25 mouse cellular contexts compared by ENCODE assay signal in genomic region chr7:96703958-96704357, GRCm38 (mm10).
DNase-seq lines count a peak whose midpoint lies in the region; ATAC-seq and TF ChIP-seq lines count a peak whose summit lies in the region.
"Had no signal": no experiment of that assay in that cellular context is flagged by ENCODE, and none has a peak within 500 bp of the region (broad histone marks: within the 10 kb centered on the region; RNA-seq: fewer than 3 reads in every experiment).

No protein-coding gene starts in this region.

- H3K4me3 ChIP-seq in kidney, embryonic 16.5 days (ENCODE audit: low read length), result no peak overlapping the region
- H3K4me3 ChIP-seq in kidney, adult 2 months (ENCODE audit: insufficient read depth, low read depth, low read length), result no peak overlapping the region
- H3K4me3 ChIP-seq in lung, adult 2 months (replicated peaks; ENCODE audit: extremely low read depth, low read depth, low read length), result no peak overlapping the region
- H3K4me3 ChIP-seq in embryonic facial prominence, embryonic 10.5 days, result no peak overlapping the region
- H3K4me3 ChIP-seq: embryonic facial prominence, embryonic 13.5 days; layer of hippocampus, adult 2 months; limb, embryonic 12.5 days; liver, embryonic 13.5 days; lung, embryonic 15.5 days; midbrain, embryonic 10.5 days had no signal

- WGBS in kidney, embryonic 16.5 days, result 71% methylated on average over 16 of the region's 16 CpGs
- WGBS in kidney, adult 2 months, result 78% methylated on average over 16 of the region's 16 CpGs
- WGBS in lung, adult 2 months, result 67% methylated on average over 16 of the region's 16 CpGs
- 88% methylated on average over 16 of the region's 16 CpGs for WGBS in embryonic facial prominence, embryonic 10.5 days

- H3K9me3 ChIP-seq in kidney, embryonic 16.5 days (ENCODE audit: low read length), result no peaks in the 10 kb centered on the region
- no peaks in the 10 kb centered on the region for H3K9me3 ChIP-seq in embryonic facial prominence, embryonic 10.5 days
- H3K9me3 ChIP-seq: embryonic facial prominence, embryonic 13.5 days; limb, embryonic 12.5 days; liver, embryonic 13.5 days; lung, embryonic 15.5 days; midbrain, embryonic 10.5 days had no signal

- peaks cover 6% of the 10 kb centered on the region; the same call in 1 of the 2 replicates for H3K36me3 ChIP-seq in kidney, embryonic 16.5 days (ENCODE audit: insufficient read depth, low read length)
- H3K36me3 ChIP-seq in kidney, adult 2 months (ENCODE audit: control insufficient read depth, insufficient read depth, low read length), result no peaks in the 10 kb centered on the region
- peaks cover 80% of the 10 kb centered on the region for H3K36me3 ChIP-seq in embryonic facial prominence, embryonic 10.5 days (replicated peaks)
- H3K36me3 ChIP-seq: liver, embryonic 13.5 days; lung, embryonic 15.5 days had no signal

- no peaks in the 10 kb centered on the region for H3K27me3 ChIP-seq in kidney, embryonic 16.5 days (ENCODE audit: insufficient read depth, low read length)
- no peaks in the 10 kb centered on the region for H3K27me3 ChIP-seq in kidney, adult 2 months (replicated peaks; ENCODE audit: control insufficient read depth, insufficient read depth, low read length)
- no peaks in the 10 kb centered on the region for H3K27me3 ChIP-seq in embryonic facial prominence, embryonic 10.5 days (replicated peaks; ENCODE audit: low read depth, poor library complexity, severe bottlenecking)
- H3K27me3 ChIP-seq: embryonic facial prominence, embryonic 13.5 days; limb, embryonic 12.5 days; lung, embryonic 15.5 days had no signal

- no peaks in the 10 kb centered on the region for H3K4me1 ChIP-seq in kidney, embryonic 16.5 days (ENCODE audit: insufficient read depth, low read length)
- no peaks in the 10 kb centered on the region for H3K4me1 ChIP-seq in kidney, adult 2 months (ENCODE audit: control insufficient read depth, insufficient read depth, low read length)
- H3K4me1 ChIP-seq in lung, adult 2 months (ENCODE audit: control insufficient read depth, insufficient read depth, low read length), result no peaks in the 10 kb centered on the region
- H3K4me1 ChIP-seq in embryonic facial prominence, embryonic 10.5 days, result no peaks in the 10 kb centered on the region
- H3K4me1 ChIP-seq: embryonic facial prominence, embryonic 13.5 days; lung, embryonic 15.5 days; midbrain, embryonic 10.5 days had no signal

- no peak for DNase-seq in kidney, adult 2 months
- peak; percentile 9 to 37 for DNase-seq in lung, postnatal 4 days
- DNase-seq in lung, adult 2 months, result no peak
- no peak for DNase-seq in embryonic facial prominence, embryonic 10.5 days (ENCODE audit: low spot score)
- no peak for DNase-seq in spleen, postnatal 10 days (ENCODE audit: low spot score in 2 of 2)
- DNase-seq: adrenal gland, adult 2 months; cerebellum, adult 11 months; gastrocnemius, postnatal 10 days; heart, postnatal 36 days; kidney, adult 18-20 months; kidney, postnatal 14 days; liver, embryonic 13.5 days; thymus, adult 2 months had no signal

- H3K9ac ChIP-seq in kidney, embryonic 16.5 days (replicated peaks; ENCODE audit: low read length), result no peak overlapping the region
- H3K9ac ChIP-seq: embryonic facial prominence, embryonic 13.5 days; hindbrain, embryonic 14.5 days; limb, embryonic 12.5 days; liver, embryonic 13.5 days; lung, embryonic 15.5 days had no signal

- TF ChIP-seq POLR2A in kidney, adult 2 months (IDR thresholded peaks at IDR 0.05; ENCODE audit: low read depth, low read length), result no peak
- TF ChIP-seq POLR2A in lung, adult 2 months (IDR thresholded peaks at IDR 0.05; ENCODE audit: borderline replicate concordance, extremely low read depth, low read depth, low read length), result no peak

- 0 out of 2 replicates have a peak, but pooled peaks have one; percentile 47 for ATAC-seq in kidney, embryonic 16.5 days (ENCODE audit: low FRiP score, low TSS enrichment)
- ATAC-seq in erythroid progenitor cell, adult 5-6 weeks (replicated peaks; ENCODE audit: low FRiP score, poor library complexity, severe bottlenecking), result no peak
- ATAC-seq: forebrain, embryonic 16.5 days; inflammation-experienced regulatory T-cells, adult 6 months; midbrain, embryonic 16.5 days had no signal

- H3K27ac ChIP-seq in kidney, embryonic 16.5 days (ENCODE audit: low read length), result no peak overlapping the region
- no peak overlapping the region for H3K27ac ChIP-seq in kidney, adult 2 months (ENCODE audit: insufficient read depth, low read depth, low read length)
- H3K27ac ChIP-seq in embryonic facial prominence, embryonic 10.5 days (replicated peaks), result peak overlapping the region; percentile 30; the same call in 1 of the 2 replicates
- H3K27ac ChIP-seq: embryonic facial prominence, embryonic 13.5 days; hindbrain, embryonic 14.5 days; layer of hippocampus, adult 2 months; limb, embryonic 12.5 days; liver, embryonic 13.5 days; lung, embryonic 15.5 days; midbrain, embryonic 10.5 days; stomach, postnatal 0 days had no signal

- H3K4me2 ChIP-seq in kidney, embryonic 16.5 days (replicated peaks; ENCODE audit: low read depth, low read length), result no peak overlapping the region
- H3K4me2 ChIP-seq: embryonic facial prominence, embryonic 13.5 days; hindbrain, embryonic 14.5 days; limb, embryonic 12.5 days; liver, embryonic 13.5 days; lung, embryonic 15.5 days had no signal

- no peak for TF ChIP-seq CTCF in kidney, adult 2 months (conservative IDR thresholded peaks at IDR 0.05; ENCODE audit: insufficient read depth, insufficient read length, low read depth, low read length)
- no peak for TF ChIP-seq CTCF in lung, adult 2 months (IDR thresholded peaks at IDR 0.05; ENCODE audit: insufficient read depth, low read length)

Comparison
In these comparisons a context has a peak if more than half of its experiments do, and no peak if none do; other contexts are left out.
1. DNase-seq: peak in lung, postnatal 4 days (2 of 2); none in kidney, adult 2 months (single experiment), lung, adult 2 months (single experiment), embryonic facial prominence, embryonic 10.5 days (single experiment) and spleen, postnatal 10 days (0 of 2).